Mouse (Mus musculus) cerebellum, adult 2 months (tissue): ENCODE results near the gene Them5.

Experiments
- CTCF ChIP-seq: fragments of 200-500 bp; IDR thresholded peaks from 2 replicates; pipeline ENCODE4 v1.5.1; 2011; ENCODE audit warnings: low read depth, mild to moderate bottlenecking, control low read depth, low read length, moderate library complexity, borderline replicate concordance; ENCODE audit not compliant: insufficient read depth
- POLR2A ChIP-seq: fragments of 200-500 bp; IDR thresholded peaks from 2 replicates; pipeline ENCODE4 v1.6.1; 2011; ENCODE audit warnings: low read length, control low read depth, borderline replicate concordance; ENCODE audit not compliant: insufficient read depth

DNA sequence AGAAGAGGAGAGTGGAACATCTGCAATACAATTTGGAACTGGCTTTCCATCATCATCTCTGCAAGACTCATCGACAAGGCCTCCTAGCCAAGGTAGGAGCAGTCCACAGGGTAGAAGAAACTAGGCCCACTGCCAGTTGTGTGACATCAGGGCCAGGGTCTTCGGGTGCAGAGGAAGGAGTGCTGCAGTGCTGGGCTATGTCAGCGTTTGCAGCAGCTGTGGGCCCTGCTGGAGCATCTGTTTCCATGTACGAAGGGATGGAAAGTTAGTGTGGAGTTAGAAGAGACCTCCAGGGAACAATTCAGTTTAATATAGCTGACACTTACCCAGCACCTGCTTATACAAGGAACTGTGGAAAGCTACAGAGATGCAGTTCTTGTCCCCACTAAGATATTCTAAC is 51.1 kb downstream of the Them5 start:
- TF ChIP-seq CTCF (no peak), POLR2A (no peak)
